Mouse (Mus musculus): ENCODE measurements around the gene Gm28374. TPM values are rescaled to one million over a fixed set of nuclear protein-coding genes. Genes with fewer than 3 reads are reported as not detected.

The Gm28374 gene
- under 1 TPM in 1 of 2 experiments, not detected in 1; 0.71 TPM for total RNA-seq (2023)

GRCm38 (mm10) chr19:6082156-6082555, at the start of gene Gm28374:
TSS of gene Gm28374 (minus strand) at chr19:6082256.

GRCm38 (mm10) chr19:6127760-6128341, 45.8 kb upstream of the Gm28374 start, which contains the start of gene Snx15:
TSS of gene Snx15 (minus strand) at chr19:6128304.

GRCm38 (mm10) chr19:6117986-6118676, 36.1 kb upstream of the Gm28374 start, which contains the start of gene Sac3d1:
TSS of gene Sac3d1 (minus strand) at chr19:6118650.

GRCm38 (mm10) chr19:6105586-6105985, 23.5 kb upstream of the Gm28374 start, which contains the start of gene Naaladl1:
TSS of gene Naaladl1 (plus strand) at chr19:6105782.

GRCm38 (mm10) chr19:6094119-6094518, 12.1 kb upstream of the Gm28374 start, which contains the start of gene AC131692.1:
TSS of gene AC131692.1 (plus strand) at chr19:6094419.

GRCm38 (mm10) chr19:6084478-6085248, 2.6 kb upstream of the Gm28374 start, which contains the start of the genes Zfpl1 and Cdca5:
TSS of gene Zfpl1 (minus strand) at chr19:6084956.
TSS of gene Cdca5 (plus strand) at chr19:6084983.

GRCm38 (mm10) chr19:6079983-6080480, 2.0 kb downstream of the Gm28374 start, which contains the start of gene Tmem262:
TSS of gene Tmem262 (plus strand) at chr19:6080033.

GRCm38 (mm10) chr19:6076564-6077393, 5.3 kb downstream of the Gm28374 start, which contains the start of gene Vps51:
TSS of gene Vps51 (minus strand) at chr19:6077231.

GRCm38 (mm10) chr19:6067724-6068415, 14.2 kb downstream of the Gm28374 start, which contains the start of gene Tm7sf2:
TSS of gene Tm7sf2 (minus strand) at chr19:6068373.

GRCm38 (mm10) chr19:6061021-6061533, 21.0 kb downstream of the Gm28374 start, which contains the start of gene Znhit2:
TSS of gene Znhit2 (plus strand) at chr19:6061192.

GRCm38 (mm10) chr19:6057313-6058096, 24.6 kb downstream of the Gm28374 start, which contains the start of the genes Mrpl49 and Fau:
TSS of gene Mrpl49 (minus strand) at chr19:6057785.
TSS of gene Fau (plus strand) at chr19:6057844.

GRCm38 (mm10) chr19:6046294-6047153, 35.5 kb downstream of the Gm28374 start, which contains the start of gene Syvn1:
TSS of gene Syvn1 (plus strand) at chr19:6046576.

Other genes with a start within 250 kb of the Gm28374 start
- gene Frmd8, start 207.0 kb downstream of the Gm28374 start, total RNA-seq (2023), result 10 to 100 TPM; 56.7 to 60.3 TPM
- 10 to 100 TPM; 54.1 to 58.0 TPM for gene Slc25a45, start 204.4 kb downstream of the Gm28374 start, total RNA-seq (2023)
- 1 to 10 TPM; 1.6 to 2.0 TPM for gene Tigd3, start 188.1 kb downstream of the Gm28374 start, total RNA-seq (2023)
- gene Dpf2, start 169.2 kb downstream of the Gm28374 start, total RNA-seq (2023), result 100 to 1,000 TPM; 109 to 122 TPM
- gene Cdc42ep2, start 157.4 kb downstream of the Gm28374 start, total RNA-seq (2023), result 1 to 10 TPM; 4.5 to 5.0 TPM
- gene Pola2, start 118.1 kb downstream of the Gm28374 start, total RNA-seq (2023), result 10 to 100 TPM; 30.9 to 35.0 TPM
- gene Slc22a20, start 96.1 kb downstream of the Gm28374 start, total RNA-seq (2023), result 1 to 10 TPM; 2.0 to 2.5 TPM
- gene Capn1, start 66.4 kb downstream of the Gm28374 start, total RNA-seq (2023), result 100 to 1,000 TPM; 247 to 265 TPM
- 10 to 100 TPM; 45.6 to 51.2 TPM for gene Syvn1, start 35.7 kb downstream of the Gm28374 start, total RNA-seq (2023)
- 10 to 100 TPM; 15.8 to 16.7 TPM for gene Mrpl49, start 24.5 kb downstream of the Gm28374 start, total RNA-seq (2023)
- 1,000 to 10,000 TPM; 1,540 to 1,651 TPM for gene Fau, start 24.4 kb downstream of the Gm28374 start, total RNA-seq (2023)
- 10 to 100 TPM; 11.2 to 11.7 TPM for gene Znhit2, start 21.1 kb downstream of the Gm28374 start, total RNA-seq (2023)
- 1 to 10 TPM; 9.6 to 9.7 TPM for gene Tm7sf2, start 13.9 kb downstream of the Gm28374 start, total RNA-seq (2023)
- 10 to 100 TPM; 70.3 to 87.1 TPM for gene Vps51, start 5.0 kb downstream of the Gm28374 start, total RNA-seq (2023)
- gene Tmem262, start 2.2 kb downstream of the Gm28374 start, total RNA-seq (2023), result not detected
- 10 to 100 TPM; 38.5 to 39.7 TPM for gene Zfpl1, start 2.7 kb upstream of the Gm28374 start, total RNA-seq (2023)
- 10 to 100 TPM; 26.1 to 30.9 TPM for gene Cdca5, start 2.7 kb upstream of the Gm28374 start, total RNA-seq (2023)
- gene AC131692.1, start 12.2 kb upstream of the Gm28374 start, total RNA-seq (2023), result 1 to 10 TPM; 1.1 to 1.9 TPM
- gene Naaladl1, start 23.5 kb upstream of the Gm28374 start, total RNA-seq (2023), result under 1 TPM; 0.49 to 0.60 TPM
- gene Sac3d1, start 36.4 kb upstream of the Gm28374 start, total RNA-seq (2023), result 1 to 10 TPM; 5.2 to 6.0 TPM
- gene Snx15, start 46.0 kb upstream of the Gm28374 start, total RNA-seq (2023), result 10 to 100 TPM; 13.6 to 17.3 TPM
- under 1 TPM in 1 of 2 experiments, not detected in 1; 0.42 TPM for gene Batf2, start 58.7 kb upstream of the Gm28374 start, total RNA-seq (2023)
- 10 to 100 TPM; 11.0 to 12.8 TPM for gene Arl2, start 59.3 kb upstream of the Gm28374 start, total RNA-seq (2023)
- not detected for gene Majin, start 102.1 kb upstream of the Gm28374 start, total RNA-seq (2023)
- gene Gpha2, start 144.1 kb upstream of the Gm28374 start, total RNA-seq (2023), result not detected
- 10 to 100 TPM; 14.6 to 20.9 TPM for gene Ppp2r5b, start 153.6 kb upstream of the Gm28374 start, total RNA-seq (2023)
- gene Atg2a, start 159.4 kb upstream of the Gm28374 start, total RNA-seq (2023), result 100 to 1,000 TPM; 186 to 206 TPM
- gene Ehd1, start 194.5 kb upstream of the Gm28374 start, total RNA-seq (2023), result 100 to 1,000 TPM; 224 to 254 TPM
- 10 to 100 TPM; 10.1 to 13.7 TPM for gene Cdc42bpg, start 224.2 kb upstream of the Gm28374 start, total RNA-seq (2023)

All from neutrophil, adult 59 days (primary cell).